Mouse (Mus musculus) gastrocnemius, adult 18-20 months (tissue): ENCODE measurements at regions not wholly inside any gene's neighbourhood (a gene's known extent, or its start where the extent isn't known, plus 50 kb on each side); places are given as distances from the start of the nearest gene placed in this dataset.

Experiments used
- DNase-seq: peaks from one replicate; pipeline ENCODE4 v3.0.0; 2021; ENCODE audit warnings: low spot score

GRCm38 (mm10) chr4:71229796-71230496 lies 527.8 kb downstream of the Gm11232 start:
- no peak for DNase-seq

DNA sequence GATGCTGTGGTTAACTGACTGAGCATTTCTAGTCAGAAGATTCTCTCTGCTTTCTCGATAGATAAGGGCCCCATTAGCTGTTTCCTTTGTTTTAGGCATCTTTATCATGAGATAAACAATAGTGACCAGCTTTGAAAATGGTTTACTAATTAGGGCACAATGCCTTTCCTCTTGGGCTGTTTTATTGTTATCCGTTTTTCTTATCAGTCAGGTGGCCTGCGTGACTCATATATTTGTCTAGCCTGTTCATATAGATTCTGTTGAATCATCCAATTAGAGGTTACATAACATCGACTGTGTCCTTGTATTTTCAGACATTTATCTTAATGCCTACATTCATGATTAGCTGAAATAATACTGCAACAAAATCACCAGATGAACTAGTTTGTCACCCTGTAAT lies 531.1 kb downstream of the Gm11232 start:
- DNase-seq = no peak

DNA sequence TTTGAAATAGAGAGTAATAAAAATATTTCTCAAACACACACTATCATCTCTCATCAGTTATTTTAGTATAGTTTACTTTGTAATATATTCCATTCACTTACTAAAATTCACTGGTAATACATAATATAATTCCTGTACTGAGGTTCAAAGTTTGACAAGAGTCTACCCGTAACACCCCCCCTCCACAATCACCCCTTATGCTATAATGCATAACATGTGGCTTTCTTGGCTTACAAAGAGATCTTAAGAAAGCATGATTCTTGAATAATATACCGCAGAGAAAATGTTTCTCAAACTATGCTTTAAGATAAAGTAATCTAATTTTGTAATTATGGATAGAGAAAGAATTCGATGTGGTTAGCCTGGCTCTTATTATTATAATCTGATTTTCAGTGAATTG lies 539.7 kb downstream of the Gm11232 start:
- DNase-seq = no peak

- DNase-seq = no peak
Observed at GRCm38 (mm10) chr4:71187801-71188200, 570.0 kb downstream of the Gm11232 start.

- no peak for DNase-seq
Observed at GRCm38 (mm10) chr4:71177661-71178060, 580.1 kb downstream of the Gm11232 start.

DNA sequence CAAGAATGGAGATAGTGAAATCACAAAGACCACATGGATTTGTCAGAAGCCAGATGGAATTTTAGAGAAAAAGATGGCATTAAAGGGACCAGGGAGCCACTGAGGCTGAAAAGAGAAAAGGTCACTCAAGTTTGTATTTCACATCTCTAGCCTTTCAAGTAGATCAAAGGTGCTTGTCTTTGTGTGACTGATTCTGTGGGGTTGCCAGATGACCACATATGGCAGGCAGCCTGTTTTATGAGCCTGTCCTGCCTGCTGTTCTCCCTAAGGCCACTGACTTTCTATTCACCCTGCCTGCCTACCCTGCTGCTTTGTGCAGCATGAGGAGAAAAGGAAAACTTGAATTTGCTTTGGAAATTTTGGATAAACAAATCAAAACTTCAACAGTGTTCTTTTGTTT lies 592.0 kb downstream of the Gm11232 start:
- no peak for DNase-seq

DNA sequence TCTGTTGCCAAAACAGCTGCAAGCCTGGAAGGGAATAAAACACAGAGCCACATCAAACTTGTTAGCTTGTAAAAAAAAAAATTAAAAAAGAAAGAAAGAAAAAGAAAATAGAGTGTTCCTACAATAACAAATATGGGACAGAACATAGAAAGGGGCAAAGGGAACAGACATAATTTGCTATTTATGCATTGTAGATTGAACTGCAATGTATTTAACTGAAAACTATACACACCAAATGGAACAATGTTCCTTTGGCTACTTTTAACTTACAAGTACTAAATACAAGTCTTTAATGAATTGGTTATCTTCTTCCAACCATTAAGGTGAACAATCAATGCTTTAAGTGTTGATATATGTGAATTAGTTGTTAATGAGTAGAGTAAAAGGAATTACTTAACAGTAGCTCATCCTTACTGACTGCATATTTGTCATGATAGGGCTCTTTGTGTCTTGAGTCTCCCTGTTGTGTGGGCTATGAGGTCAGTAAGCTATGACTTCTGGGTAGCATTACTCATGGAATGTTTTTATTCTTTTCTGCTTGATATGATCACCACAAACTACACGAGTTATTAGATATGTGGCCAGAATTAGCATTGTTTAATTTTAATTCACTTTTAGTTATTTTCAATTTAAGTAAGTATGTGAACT lies 597.0 kb upstream of the Megf9 start:
- DNase-seq = no peak

GRCm38 (mm10) chr4:71130946-71131669 lies 596.3 kb upstream of the Megf9 start:
- DNase-seq = no peak

DNA sequence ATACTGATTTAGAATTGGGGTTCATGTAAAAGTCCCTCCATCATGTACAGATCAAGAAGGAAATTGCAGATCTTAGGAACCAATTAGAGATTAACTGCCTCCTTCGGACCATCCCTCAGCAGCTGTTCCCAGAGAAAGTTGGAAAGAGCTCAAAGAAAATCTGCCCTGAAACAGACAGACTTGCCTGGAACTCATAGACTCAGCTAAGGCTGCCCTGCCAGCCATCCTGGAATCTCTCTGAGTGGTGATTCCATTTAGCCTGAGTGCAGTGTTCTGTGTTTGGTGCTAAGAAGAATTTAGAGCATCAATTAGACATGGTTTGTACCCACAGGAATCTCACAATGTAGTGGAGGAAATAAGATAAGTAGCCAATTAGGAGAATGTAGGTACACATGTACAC lies 594.5 kb upstream of the Megf9 start:
- no peak for DNase-seq
